Mouse (Mus musculus): ENCODE measurements around the gene Csrp1. TPM values are rescaled to one million over a fixed set of nuclear protein-coding genes. Genes with fewer than 3 reads are reported as not detected.

The Csrp1 gene
- total and polyA plus RNA-seq, 2 experiments from 2014 or later, result 145 to 840 TPM

DNA sequence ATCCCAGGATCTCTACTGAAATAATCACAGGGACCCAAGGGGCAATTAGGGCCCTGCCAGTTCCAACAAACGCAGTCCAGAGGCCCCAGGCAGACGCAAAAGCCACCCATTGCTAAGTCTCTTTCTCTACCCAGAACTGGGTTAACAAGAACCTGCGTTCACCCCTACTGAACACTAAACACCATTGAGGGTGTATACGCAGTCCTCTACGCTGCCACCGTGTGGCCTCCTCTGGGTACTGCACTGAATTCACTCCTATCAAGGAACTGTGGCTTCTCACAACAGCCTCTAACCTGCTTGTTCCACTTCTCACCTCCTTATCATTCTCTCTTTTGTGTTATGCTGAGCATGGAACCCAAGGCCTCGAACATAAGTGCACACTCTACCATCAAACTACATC, 19.3 kb upstream of the Csrp1 start:
- Histone ChIP-seq H3K4me2 (ENCODE audit: low read depth, low read length) (no peak overlapping the region), H3K9ac (replicated peaks; ENCODE audit: low read depth, low read length) (no peak overlapping the region), H3K27ac (ENCODE audit: low read depth) (no peak overlapping the region), H3K4me1 (ENCODE audit: control insufficient read depth, insufficient read depth) (peaks cover 5% of the 10 kb centered on the region; the same call in 1 of the 2 replicates), H3K4me3 (ENCODE audit: low read depth, low read length) (no peak overlapping the region), H3K9me3 (replicated peaks; ENCODE audit: control insufficient read depth, low read length) (no peaks in the 10 kb centered on the region), H3K27me3 (ENCODE audit: control insufficient read depth, insufficient read depth, low read length) (no peaks in the 10 kb centered on the region), H3K36me3 (replicated peaks; ENCODE audit: control insufficient read depth, insufficient read depth, low read length) (no peaks in the 10 kb centered on the region)
- peak; percentile 76 for DNase-seq (ENCODE audit: low spot score)
- peak; percentile 66 for ATAC-seq (ENCODE audit: insufficient read depth, low read depth)
- TF ChIP-seq CTCF (IDR thresholded peaks at IDR 0.05; ENCODE audit: low read depth) (peak; percentile 93), EP300 (IDR thresholded peaks at IDR 0.05; ENCODE audit: low read depth) (no peak)
- under 1% methylated on average over 7 of the region's 7 CpGs for WGBS

DNA sequence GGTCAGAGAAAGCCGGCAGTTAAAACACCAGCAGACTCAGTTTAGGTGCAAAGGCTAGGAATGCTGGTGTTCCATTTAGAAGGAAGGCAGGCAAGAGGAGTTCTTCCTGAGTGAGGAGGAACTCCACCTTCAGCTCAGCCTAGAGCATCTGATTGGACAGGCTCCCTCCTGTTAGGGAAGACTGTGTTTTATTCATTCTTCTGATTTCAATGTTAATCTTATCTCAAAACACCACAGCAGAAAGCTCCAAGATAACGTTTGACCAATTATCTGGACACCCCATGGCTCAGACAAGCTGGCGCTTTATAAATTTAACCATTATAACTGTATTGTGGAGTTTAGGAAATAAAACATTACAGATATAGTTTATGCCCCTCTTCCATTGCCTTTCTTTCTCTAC, 18.5 kb upstream of the Csrp1 start:
- Histone ChIP-seq H3K36me3 (replicated peaks; ENCODE audit: control insufficient read depth, insufficient read depth, low read length) (no peaks in the 10 kb centered on the region), H3K9ac (replicated peaks; ENCODE audit: low read depth, low read length) (no peak overlapping the region), H3K27me3 (ENCODE audit: control insufficient read depth, insufficient read depth, low read length) (no peaks in the 10 kb centered on the region), H3K9me3 (replicated peaks; ENCODE audit: control insufficient read depth, low read length) (no peaks in the 10 kb centered on the region), H3K27ac (ENCODE audit: low read depth) (no peak overlapping the region), H3K4me3 (ENCODE audit: low read depth, low read length) (no peak overlapping the region), H3K4me1 (ENCODE audit: control insufficient read depth, insufficient read depth) (peaks cover 5% of the 10 kb centered on the region; the same call in 1 of the 2 replicates), H3K4me2 (ENCODE audit: low read depth, low read length) (no peak overlapping the region)
- DNase-seq (ENCODE audit: low spot score) (no peak), ATAC-seq (ENCODE audit: insufficient read depth, low read depth) (no peak)
- TF ChIP-seq CTCF (IDR thresholded peaks at IDR 0.05; ENCODE audit: low read depth) (no peak), EP300 (IDR thresholded peaks at IDR 0.05; ENCODE audit: low read depth) (no peak)
- 45% methylated on average over 3 of the region's 3 CpGs for WGBS

DNA sequence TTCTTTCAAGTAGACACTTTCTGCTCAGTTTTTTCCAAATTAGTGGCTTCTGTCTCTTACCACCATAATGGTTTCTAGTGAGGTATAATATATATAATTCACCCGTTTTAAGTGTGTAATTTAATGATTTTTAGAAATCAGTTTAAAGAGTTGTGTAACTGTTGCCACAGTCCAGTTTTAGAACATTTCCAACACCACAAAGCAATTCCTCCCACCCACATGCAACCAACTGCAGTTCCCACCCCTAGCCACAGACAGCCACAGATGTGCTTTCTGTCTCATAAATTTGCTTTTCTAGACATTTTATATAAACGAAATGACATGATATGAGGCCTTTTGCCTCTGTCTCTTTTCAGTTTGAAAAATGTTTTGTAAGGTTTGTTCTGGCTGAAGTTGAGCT, 17.1 kb upstream of the Csrp1 start:
- Histone ChIP-seq H3K36me3 (replicated peaks; ENCODE audit: control insufficient read depth, insufficient read depth, low read length) (no peaks in the 10 kb centered on the region), H3K4me1 (ENCODE audit: control insufficient read depth, insufficient read depth) (peaks cover 5% of the 10 kb centered on the region; the same call in 1 of the 2 replicates), H3K4me2 (ENCODE audit: low read depth, low read length) (no peak overlapping the region), H3K4me3 (ENCODE audit: low read depth, low read length) (no peak overlapping the region), H3K27me3 (ENCODE audit: control insufficient read depth, insufficient read depth, low read length) (no peaks in the 10 kb centered on the region), H3K9me3 (replicated peaks; ENCODE audit: control insufficient read depth, low read length) (0 out of 2 replicates have a peak, but pooled peaks cover 3% of the 10 kb centered on the region), H3K27ac (ENCODE audit: low read depth) (no peak overlapping the region), H3K9ac (replicated peaks; ENCODE audit: low read depth, low read length) (no peak overlapping the region)
- ATAC-seq (ENCODE audit: insufficient read depth, low read depth), result no peak
- 64% methylated on average over 2 of the region's 2 CpGs for WGBS
- no peak for DNase-seq (ENCODE audit: low spot score)
- TF ChIP-seq EP300 (IDR thresholded peaks at IDR 0.05; ENCODE audit: low read depth) (no peak), CTCF (IDR thresholded peaks at IDR 0.05; ENCODE audit: low read depth) (no peak)

GRCm38 (mm10) chr1:135704317-135704821, 15.5 kb upstream of the Csrp1 start:
- 0 out of 2 replicates have a peak, but pooled peaks cover 3% of the 10 kb centered on the region for H3K9me3 ChIP-seq (replicated peaks; ENCODE audit: control insufficient read depth, low read length)
- H3K4me3 ChIP-seq (ENCODE audit: low read depth, low read length), result no peak overlapping the region
- DNase-seq (ENCODE audit: low spot score) (no peak), ATAC-seq (ENCODE audit: insufficient read depth, low read depth) (no peak)
- H3K36me3 ChIP-seq (replicated peaks; ENCODE audit: control insufficient read depth, insufficient read depth, low read length), result no peaks in the 10 kb centered on the region
- peaks cover 4% of the 10 kb centered on the region; the same call in 1 of the 2 replicates for H3K4me1 ChIP-seq (ENCODE audit: control insufficient read depth, insufficient read depth)
- TF ChIP-seq EP300 (IDR thresholded peaks at IDR 0.05; ENCODE audit: low read depth) (no peak), CTCF (IDR thresholded peaks at IDR 0.05; ENCODE audit: low read depth) (peak; percentile 12; the same call in 1 of the 2 replicates)
- H3K4me2 ChIP-seq (ENCODE audit: low read depth, low read length), result no peak overlapping the region
- H3K27me3 ChIP-seq (ENCODE audit: control insufficient read depth, insufficient read depth, low read length), result no peaks in the 10 kb centered on the region
- H3K27ac ChIP-seq (ENCODE audit: low read depth), result no peak overlapping the region
- 64% methylated on average over 3 of the region's 3 CpGs for WGBS
- H3K9ac ChIP-seq (replicated peaks; ENCODE audit: low read depth, low read length), result no peak overlapping the region

- 46% methylated on average over 4 of the region's 4 CpGs for WGBS
- no peak for TF ChIP-seq EP300 (IDR thresholded peaks at IDR 0.05; ENCODE audit: low read depth)
- no peak for TF ChIP-seq CTCF (IDR thresholded peaks at IDR 0.05; ENCODE audit: low read depth)
- Histone ChIP-seq H3K27ac (ENCODE audit: low read depth) (no peak overlapping the region), H3K36me3 (replicated peaks; ENCODE audit: control insufficient read depth, insufficient read depth, low read length) (no peaks in the 10 kb centered on the region), H3K27me3 (ENCODE audit: control insufficient read depth, insufficient read depth, low read length) (no peaks in the 10 kb centered on the region), H3K4me2 (ENCODE audit: low read depth, low read length) (no peak overlapping the region), H3K9me3 (replicated peaks; ENCODE audit: control insufficient read depth, low read length) (0 out of 2 replicates have a peak, but pooled peaks cover 3% of the 10 kb centered on the region), H3K9ac (replicated peaks; ENCODE audit: low read depth, low read length) (no peak overlapping the region), H3K4me3 (ENCODE audit: low read depth, low read length) (no peak overlapping the region), H3K4me1 (ENCODE audit: control insufficient read depth, insufficient read depth) (no peaks in the 10 kb centered on the region)
- ATAC-seq (ENCODE audit: insufficient read depth, low read depth), result no peak
- no peak for DNase-seq (ENCODE audit: low spot score)
Observed at GRCm38 (mm10) chr1:135708369-135708768, 11.5 kb upstream of the Csrp1 start.

- 0 out of 2 replicates have a peak, but pooled peaks cover 3% of the 10 kb centered on the region for H3K9me3 ChIP-seq (replicated peaks; ENCODE audit: control insufficient read depth, low read length)
- ATAC-seq (ENCODE audit: insufficient read depth, low read depth) (peak; percentile 63), DNase-seq (ENCODE audit: low spot score) (peak; percentile 48)
- no peaks in the 10 kb centered on the region for H3K27me3 ChIP-seq (ENCODE audit: control insufficient read depth, insufficient read depth, low read length)
- H3K4me2 ChIP-seq (ENCODE audit: low read depth, low read length), result no peak overlapping the region
- WGBS, result 11% methylated on average over 7 of the region's 7 CpGs
- TF ChIP-seq CTCF (IDR thresholded peaks at IDR 0.05; ENCODE audit: low read depth) (no peak), EP300 (IDR thresholded peaks at IDR 0.05; ENCODE audit: low read depth) (0 out of 2 replicates have a peak, but pooled peaks have one; percentile 32)
- no peak overlapping the region for H3K9ac ChIP-seq (replicated peaks; ENCODE audit: low read depth, low read length)
- no peaks in the 10 kb centered on the region for H3K36me3 ChIP-seq (replicated peaks; ENCODE audit: control insufficient read depth, insufficient read depth, low read length)
- no peak overlapping the region for H3K27ac ChIP-seq (ENCODE audit: low read depth)
- H3K4me3 ChIP-seq (ENCODE audit: low read depth, low read length), result no peak overlapping the region
- peaks cover 6% of the 10 kb centered on the region for H3K4me1 ChIP-seq (ENCODE audit: control insufficient read depth, insufficient read depth)
Observed at GRCm38 (mm10) chr1:135711126-135711525, 8.7 kb upstream of the Csrp1 start.
